Mouse (Mus musculus): ENCODE data around the gene Iqgap1. TPM values are rescaled to one million over a fixed set of nuclear protein-coding genes. Genes with fewer than 3 reads are reported as not detected.
"Not testable (repeated sequence)": the region's sequence is repeated elsewhere in the genome, so short reads cannot be mapped to it uniquely, and the experiment has no call there.

Iqgap1 gene
- polyA plus RNA-seq, 1 experiment from 2014 or later = 40.1 TPM

DNA sequence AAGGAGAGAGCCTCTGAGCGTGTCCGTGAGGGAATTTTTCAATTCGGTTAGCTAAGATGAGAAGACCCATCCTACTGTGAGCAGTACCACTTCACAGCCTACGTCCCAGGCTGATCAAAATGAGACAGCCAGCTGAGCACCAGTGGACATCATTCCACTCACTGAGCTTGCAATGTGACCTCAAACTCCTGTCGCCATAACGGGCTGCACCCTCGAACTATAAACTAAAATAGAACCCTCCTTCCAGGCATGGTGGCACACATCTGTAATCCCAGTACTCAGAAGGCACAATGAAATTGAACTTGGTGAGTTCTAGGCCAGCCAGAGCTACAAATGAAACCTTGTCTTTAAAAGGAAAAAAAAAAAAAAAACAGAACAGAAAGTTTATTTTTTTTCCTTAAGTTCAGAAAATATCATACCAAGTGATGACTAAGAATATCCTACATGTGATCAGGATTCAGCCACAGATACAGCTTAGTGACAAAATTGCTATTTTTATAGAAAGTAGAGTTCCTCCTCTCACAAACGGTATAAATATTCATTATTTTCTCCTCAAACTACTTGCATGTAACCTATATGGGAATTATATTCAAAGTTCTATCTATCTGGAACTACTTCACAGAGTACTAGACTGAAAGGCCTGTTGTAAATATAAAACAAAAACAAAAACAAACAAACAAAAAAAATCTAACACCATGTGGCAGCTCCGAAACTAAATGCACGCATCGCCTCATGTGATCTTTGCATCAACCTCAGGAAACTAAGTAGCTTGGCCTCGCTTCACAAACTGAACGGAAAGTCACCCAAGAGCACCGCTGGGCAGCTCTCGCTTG is 50.9 kb downstream of the Iqgap1 start:
- Histone ChIP-seq H3K36me3 (no peaks in the 10 kb centered on the region), H3K9me3 (replicated peaks) (no peaks in the 10 kb centered on the region), H3K27ac (no peak overlapping the region), H3K4me1 (no peaks in the 10 kb centered on the region), H3K4me3 (no peak overlapping the region), H3K27me3 (no peaks in the 10 kb centered on the region), H3K4me2 (replicated peaks) (no peak overlapping the region), H3K9ac (no peak overlapping the region)
- no peak for ATAC-seq (ENCODE audit: low FRiP score)
- 90% methylated on average over 15 of the region's 15 CpGs for WGBS

DNA sequence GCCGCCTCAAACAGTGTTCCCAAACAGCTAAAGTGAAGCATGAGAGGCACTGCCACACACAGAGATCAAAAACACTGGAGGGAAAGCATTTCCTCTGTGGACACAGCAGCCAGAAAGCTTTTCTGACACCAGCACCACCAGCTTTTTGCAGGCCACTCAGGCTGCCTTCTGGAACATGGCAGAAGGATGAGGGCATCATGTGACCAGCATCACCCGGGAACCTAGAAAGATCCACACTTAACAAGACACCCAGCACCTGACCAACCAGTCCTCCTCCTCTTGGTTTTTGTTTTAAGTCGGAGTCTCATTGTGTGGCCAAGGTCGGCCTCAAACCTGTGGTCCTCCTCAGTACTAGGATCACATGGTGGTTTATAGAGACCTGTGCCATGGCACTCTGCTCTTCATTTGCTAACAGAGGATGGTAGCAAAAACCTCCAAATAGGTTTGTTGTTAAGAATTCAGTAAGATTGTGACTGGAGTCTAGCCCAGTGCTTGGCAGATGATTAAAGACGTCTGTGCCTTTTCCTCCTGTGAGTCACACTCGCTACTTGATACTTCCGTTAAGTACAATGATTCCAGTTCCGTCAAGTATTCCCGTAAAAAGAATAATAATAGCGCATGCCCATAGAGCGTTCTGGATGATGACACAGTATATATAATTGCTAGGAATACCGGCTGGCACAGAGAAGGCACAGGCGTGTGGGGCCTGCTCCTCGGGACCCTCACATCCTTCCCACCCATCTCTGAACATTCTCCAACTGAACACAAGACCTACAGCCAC is 51.8 kb downstream of the Iqgap1 start:
- Histone ChIP-seq H3K36me3 (no peaks in the 10 kb centered on the region), H3K27ac (no peak overlapping the region), H3K9ac (no peak overlapping the region), H3K27me3 (no peaks in the 10 kb centered on the region), H3K4me3 (no peak overlapping the region), H3K4me2 (replicated peaks) (no peak overlapping the region), H3K4me1 (no peaks in the 10 kb centered on the region), H3K9me3 (replicated peaks) (no peaks in the 10 kb centered on the region)
- 77% methylated on average over 14 of the region's 14 CpGs for WGBS
- no peak for ATAC-seq (ENCODE audit: low FRiP score)

DNA sequence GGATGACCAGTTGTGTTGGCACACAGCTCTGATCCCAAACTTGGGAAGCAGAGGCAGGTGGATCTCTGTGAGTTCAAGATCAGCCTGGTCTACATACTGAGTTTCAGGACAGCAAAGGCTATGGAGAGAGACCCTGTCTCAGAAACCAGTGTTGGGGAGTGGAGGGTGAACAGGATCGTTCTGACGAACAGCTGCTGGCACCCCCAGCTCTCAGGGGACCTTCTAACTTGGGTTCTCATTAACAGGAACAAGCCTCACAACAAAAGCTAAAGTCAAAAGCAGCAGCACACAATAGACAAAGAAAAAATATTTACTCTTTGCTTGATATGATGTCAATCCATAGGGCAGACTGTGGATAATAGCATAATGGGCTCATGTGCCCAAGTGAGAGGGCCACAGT is 55.3 kb downstream of the Iqgap1 start:
- H3K36me3 ChIP-seq = peaks cover 4% of the 10 kb centered on the region; the same call in 1 of the 2 replicates
- H3K4me2 ChIP-seq (replicated peaks) = no peak overlapping the region
- no peaks in the 10 kb centered on the region for H3K4me1 ChIP-seq
- 77% methylated on average over 2 of the region's 2 CpGs for WGBS
- no peak overlapping the region for H3K27ac ChIP-seq
- H3K4me3 ChIP-seq = no peak overlapping the region
- H3K9me3 ChIP-seq (replicated peaks) = no peaks in the 10 kb centered on the region
- no peak for ATAC-seq (ENCODE audit: low FRiP score)
- no peak overlapping the region for H3K9ac ChIP-seq
- H3K27me3 ChIP-seq = no peaks in the 10 kb centered on the region

DNA sequence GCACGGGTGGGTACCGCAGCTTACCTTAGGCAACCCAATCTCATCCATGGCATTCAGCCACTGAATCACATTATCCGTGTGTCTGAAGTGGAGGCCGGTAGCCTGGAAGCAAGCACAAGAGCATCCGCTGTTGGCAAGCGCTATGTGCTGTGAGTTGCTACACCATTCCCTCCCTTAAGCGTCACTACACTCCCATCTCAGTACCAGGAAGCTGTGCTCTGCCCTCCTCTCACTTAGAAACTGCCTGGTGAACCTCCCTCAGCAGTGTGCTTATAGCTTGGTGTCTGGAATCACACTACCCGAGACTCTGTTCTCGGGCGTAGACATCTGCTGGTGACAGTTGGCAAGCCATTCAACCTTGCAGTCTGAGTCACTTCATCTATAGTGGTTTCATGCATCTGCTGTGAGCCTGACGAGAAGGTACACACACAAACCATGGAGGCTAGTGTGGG is 58.9 kb downstream of the Iqgap1 start:
- WGBS = 93% methylated on average over 11 of the region's 11 CpGs
- Histone ChIP-seq H3K9me3 (replicated peaks) (no peaks in the 10 kb centered on the region), H3K27ac (no peak overlapping the region), H3K4me2 (replicated peaks) (no peak overlapping the region), H3K9ac (no peak overlapping the region), H3K4me1 (peaks cover 7% of the 10 kb centered on the region; the same call in 1 of the 2 replicates), H3K36me3 (peaks cover 4% of the 10 kb centered on the region; the same call in 1 of the 2 replicates), H3K27me3 (no peaks in the 10 kb centered on the region), H3K4me3 (no peak overlapping the region)
- ATAC-seq (ENCODE audit: low FRiP score) = no peak

DNA sequence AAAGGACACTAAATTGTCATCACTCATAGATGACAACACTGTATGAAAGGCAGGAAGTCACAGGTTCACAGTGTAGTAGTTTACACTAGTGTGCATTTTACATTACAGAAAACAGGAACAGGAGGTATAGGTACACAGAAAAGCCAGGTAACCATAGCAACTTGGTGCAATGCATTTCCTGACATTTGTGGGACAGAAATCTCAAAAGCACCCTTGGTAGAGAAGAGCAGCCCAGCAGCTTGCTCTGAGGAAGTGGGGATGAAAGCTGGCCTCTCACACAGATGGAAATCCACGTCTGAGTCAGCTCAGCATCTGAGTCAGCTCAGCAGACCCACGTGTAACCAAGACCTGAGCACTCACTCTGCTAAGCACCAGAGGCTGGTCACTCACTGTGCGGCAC is 59.7 kb downstream of the Iqgap1 start:
- 66% methylated on average over 3 of the region's 3 CpGs for WGBS
- Histone ChIP-seq H3K4me3 (no peak overlapping the region), H3K27ac (no peak overlapping the region), H3K9ac (no peak overlapping the region), H3K4me2 (replicated peaks) (no peak overlapping the region), H3K36me3 (peaks cover 4% of the 10 kb centered on the region; the same call in 1 of the 2 replicates), H3K4me1 (peaks cover 7% of the 10 kb centered on the region; the same call in 1 of the 2 replicates), H3K9me3 (replicated peaks) (no peaks in the 10 kb centered on the region), H3K27me3 (no peaks in the 10 kb centered on the region)
- ATAC-seq (ENCODE audit: low FRiP score) = no peak

DNA sequence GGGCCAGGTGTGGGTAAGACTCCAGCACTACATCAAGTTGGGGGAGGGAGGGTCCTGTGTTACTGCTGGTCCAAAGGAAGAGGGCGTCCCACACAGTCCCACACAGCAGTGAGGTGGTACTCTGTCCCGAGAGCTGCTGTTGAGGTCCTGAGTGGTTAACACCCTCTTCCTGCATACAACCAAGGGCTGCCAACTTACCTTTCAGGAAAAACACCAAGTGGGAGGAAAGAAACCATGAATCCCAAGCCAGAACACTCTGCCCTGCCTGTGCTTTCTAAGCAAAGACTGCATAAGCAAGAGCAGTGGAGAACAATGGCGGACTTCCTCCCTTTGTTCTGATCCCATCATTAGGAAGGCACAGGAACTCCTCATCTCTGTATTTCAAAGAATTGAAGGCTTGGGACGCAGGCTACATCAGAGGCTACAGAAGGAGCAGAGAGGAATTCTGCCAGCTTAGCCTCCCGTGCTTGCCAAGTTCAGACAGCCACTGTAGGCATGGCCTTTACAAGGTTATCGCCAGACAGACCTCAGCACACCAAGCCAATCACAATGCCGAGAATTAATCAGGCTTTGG is 61.8 kb downstream of the Iqgap1 start:
- H3K9me3 ChIP-seq (replicated peaks) = no peaks in the 10 kb centered on the region
- H3K36me3 ChIP-seq = peaks cover 4% of the 10 kb centered on the region; the same call in 1 of the 2 replicates
- H3K27ac ChIP-seq = 0 out of 2 replicates have a peak overlapping the region, but pooled peaks have one; percentile 55
- no peaks in the 10 kb centered on the region for H3K27me3 ChIP-seq
- 69% methylated on average over 7 of the region's 7 CpGs for WGBS
- 0 out of 2 replicates have a peak, but pooled peaks have one; percentile 13 for ATAC-seq (ENCODE audit: low FRiP score)
- peaks cover 7% of the 10 kb centered on the region; the same call in 1 of the 2 replicates for H3K4me1 ChIP-seq
- H3K4me3 ChIP-seq = no peak overlapping the region
- no peak overlapping the region for H3K4me2 ChIP-seq (replicated peaks)
- H3K9ac ChIP-seq = no peak overlapping the region

DNA sequence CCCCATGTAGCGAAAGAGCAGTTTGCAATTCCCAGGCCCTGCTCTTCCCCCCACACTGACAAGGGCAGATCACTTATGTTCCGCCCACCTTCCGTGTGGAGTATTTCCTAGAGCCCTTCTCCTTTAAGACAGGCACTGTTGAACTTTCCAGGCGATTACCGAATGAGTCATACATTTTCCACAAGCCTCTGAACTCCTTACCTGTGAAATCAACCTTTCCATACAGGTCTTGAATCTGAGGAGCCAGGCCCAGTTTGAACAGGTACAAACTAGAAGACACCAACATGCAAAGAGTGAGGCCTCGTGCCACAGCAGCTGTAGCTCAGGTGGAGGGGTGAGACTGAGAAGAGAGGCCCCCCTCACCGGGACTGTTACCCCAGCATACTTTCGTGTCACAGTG is 63.5 kb downstream of the Iqgap1 start:
- peaks cover 7% of the 10 kb centered on the region; the same call in 1 of the 2 replicates for H3K4me1 ChIP-seq
- ATAC-seq (ENCODE audit: low FRiP score) = no peak
- H3K27me3 ChIP-seq = no peaks in the 10 kb centered on the region
- 94% methylated on average over 8 of the region's 8 CpGs for WGBS
- H3K4me3 ChIP-seq = no peak overlapping the region
- H3K9me3 ChIP-seq (replicated peaks) = no peaks in the 10 kb centered on the region
- peaks cover 14% of the 10 kb centered on the region for H3K36me3 ChIP-seq
- no peak overlapping the region for H3K4me2 ChIP-seq (replicated peaks)
- no peak overlapping the region for H3K27ac ChIP-seq
- no peak overlapping the region for H3K9ac ChIP-seq

DNA sequence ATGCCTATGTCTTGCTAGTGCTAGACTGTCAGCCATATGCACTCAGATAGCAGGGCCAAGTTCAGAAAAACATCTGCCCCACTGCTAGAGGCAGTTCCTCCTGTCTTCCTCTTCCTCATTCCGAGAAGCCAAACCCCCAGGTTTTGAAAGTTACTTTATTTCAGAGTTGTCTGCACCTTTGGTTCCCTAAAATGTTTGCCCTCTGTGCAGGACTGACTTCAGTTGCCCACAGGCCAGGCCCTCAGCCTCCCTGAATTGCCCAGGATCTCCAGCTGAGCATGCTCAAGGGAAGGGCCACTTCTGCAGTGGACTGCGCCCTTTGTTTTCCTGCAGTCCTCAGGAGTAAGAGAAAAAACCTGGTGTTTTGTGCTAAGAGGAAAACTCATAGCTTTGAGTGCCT is 71.7 kb downstream of the Iqgap1 start:
- Histone ChIP-seq H3K27me3 (no peaks in the 10 kb centered on the region), H3K4me2 (replicated peaks) (no peak overlapping the region), H3K27ac (no peak overlapping the region), H3K4me3 (no peak overlapping the region), H3K9me3 (replicated peaks) (no peaks in the 10 kb centered on the region), H3K9ac (no peak overlapping the region), H3K36me3 (peaks cover 67% of the 10 kb centered on the region), H3K4me1 (no peaks in the 10 kb centered on the region)
- WGBS = 85% methylated on average over 2 of the region's 2 CpGs
- no peak for ATAC-seq (ENCODE audit: low FRiP score)

DNA sequence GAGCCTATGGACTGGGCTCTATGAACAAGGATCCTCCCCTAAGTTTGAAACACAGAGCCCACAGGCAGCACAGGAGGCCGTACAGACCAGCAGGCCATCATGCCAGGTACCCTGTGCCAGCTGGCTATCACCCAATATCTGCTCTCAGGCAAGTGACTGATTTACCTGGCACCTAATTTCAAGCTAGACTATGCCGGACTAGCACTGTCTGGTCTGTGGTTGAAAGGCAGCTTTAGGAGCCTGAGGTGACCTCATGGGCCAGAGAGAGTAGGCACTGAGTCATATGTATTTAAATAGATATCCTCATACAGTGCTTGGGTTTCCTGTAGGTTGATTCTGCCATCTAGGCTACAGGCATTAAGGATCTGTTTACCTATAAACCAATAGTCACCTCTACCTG is 72.2 kb downstream of the Iqgap1 start:
- Histone ChIP-seq H3K9ac (no peak overlapping the region), H3K4me1 (no peaks in the 10 kb centered on the region), H3K27me3 (no peaks in the 10 kb centered on the region), H3K4me2 (replicated peaks) (no peak overlapping the region), H3K9me3 (replicated peaks) (no peaks in the 10 kb centered on the region), H3K36me3 (peaks cover 70% of the 10 kb centered on the region), H3K27ac (no peak overlapping the region), H3K4me3 (no peak overlapping the region)
- ATAC-seq (ENCODE audit: low FRiP score) = no peak
- 93% methylated on average over 2 of the region's 2 CpGs for WGBS

DNA sequence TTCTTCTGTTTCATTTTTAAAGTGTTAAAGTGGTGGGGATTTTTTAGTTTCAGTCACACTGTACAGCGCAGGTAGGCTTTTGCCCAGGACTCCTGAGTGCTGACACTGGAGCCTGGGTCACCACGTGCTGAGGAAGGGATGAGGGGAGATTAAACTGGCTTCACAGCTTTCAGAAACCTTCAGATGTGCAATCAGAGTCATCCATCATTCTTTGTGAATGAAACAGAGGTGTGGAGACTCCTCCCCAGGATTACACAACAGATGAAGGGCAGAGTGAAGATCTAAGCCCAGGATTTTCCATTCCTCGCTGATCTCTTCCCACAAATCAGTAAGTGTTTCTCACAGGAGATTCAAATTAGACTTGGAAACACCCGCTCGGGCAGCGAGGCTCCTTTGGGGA is 76.2 kb downstream of the Iqgap1 start:
- Histone ChIP-seq H3K4me2 (replicated peaks) (no peak overlapping the region), H3K27ac (no peak overlapping the region), H3K36me3 (peaks cover 49% of the 10 kb centered on the region), H3K4me1 (peaks cover 24% of the 10 kb centered on the region), H3K4me3 (no peak overlapping the region), H3K9me3 (replicated peaks) (no peaks in the 10 kb centered on the region), H3K9ac (no peak overlapping the region), H3K27me3 (no peaks in the 10 kb centered on the region)
- WGBS = 67% methylated on average over 6 of the region's 6 CpGs
- no peak for ATAC-seq (ENCODE audit: low FRiP score)

DNA sequence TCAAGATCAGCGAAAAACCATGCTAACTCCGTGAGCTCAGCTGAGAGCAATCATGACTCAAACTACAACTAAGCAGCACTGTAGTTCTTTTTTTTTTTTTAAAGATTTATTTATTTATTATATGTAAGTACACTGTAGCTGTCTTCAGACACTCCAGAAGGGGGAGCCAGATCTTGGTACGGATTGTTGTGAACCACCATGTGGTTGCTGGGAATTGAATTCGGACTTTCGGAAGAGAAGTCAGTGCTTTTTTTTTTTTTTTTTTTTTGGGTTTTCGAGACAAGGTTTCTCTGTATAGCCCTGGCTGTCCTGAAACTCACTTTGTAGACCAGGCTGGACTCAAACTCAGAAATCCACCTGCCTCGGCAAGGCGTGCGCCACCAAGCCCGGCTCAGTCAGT is 76.7 kb downstream of the Iqgap1 start:
- H3K4me3 ChIP-seq; H3K9me3 ChIP-seq (replicated peaks); H3K4me2 ChIP-seq (replicated peaks); H3K9ac ChIP-seq; H3K27ac ChIP-seq; H3K27me3 ChIP-seq; ATAC-seq (ENCODE audit: low FRiP score): not testable (repeated sequence)
- peaks cover 24% of the 10 kb centered on the region for H3K4me1 ChIP-seq
- WGBS = 94% methylated on average over 9 of the region's 10 CpGs
- peaks cover 51% of the 10 kb centered on the region for H3K36me3 ChIP-seq

DNA sequence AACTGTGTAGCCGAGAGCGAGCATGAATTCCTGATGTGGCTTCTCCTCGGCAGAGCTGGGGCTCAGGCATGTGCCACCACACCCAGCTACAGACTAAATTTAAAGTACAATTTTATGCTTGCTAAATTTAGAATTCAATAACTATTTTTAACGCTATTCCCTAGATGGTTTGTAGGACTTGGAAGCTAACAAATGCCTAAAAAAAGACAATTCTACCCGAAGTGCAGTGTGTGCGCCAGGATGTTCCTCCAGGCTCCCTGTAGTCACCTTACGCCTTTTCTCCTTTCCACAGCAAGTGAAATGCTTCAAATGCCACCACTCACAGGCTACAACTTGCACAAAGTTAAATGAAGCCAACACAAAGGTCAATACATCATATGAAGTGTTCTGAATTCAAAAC is 78.4 kb downstream of the Iqgap1 start:
- peaks cover 53% of the 10 kb centered on the region for H3K36me3 ChIP-seq
- no peak overlapping the region for H3K27ac ChIP-seq
- no peak for ATAC-seq (ENCODE audit: low FRiP score)
- no peak overlapping the region for H3K4me3 ChIP-seq
- no peaks in the 10 kb centered on the region for H3K9me3 ChIP-seq (replicated peaks)
- peaks cover 24% of the 10 kb centered on the region for H3K4me1 ChIP-seq
- H3K9ac ChIP-seq = no peak overlapping the region
- H3K4me2 ChIP-seq (replicated peaks) = no peak overlapping the region
- 0 out of 2 replicates have a peak, but pooled peaks cover 5% of the 10 kb centered on the region for H3K27me3 ChIP-seq
- 86% methylated on average over 7 of the region's 7 CpGs for WGBS

Data from hindbrain, embryonic 12.5 days (tissue).